Mouse (Mus musculus): Measurements from ENCODE around the gene Stx18. TPM values are rescaled to one million over a fixed set of nuclear protein-coding genes. Genes with fewer than 3 reads are reported as not detected.

Stx18 gene
- total and polyA plus RNA-seq, 3 experiments: 26.3 to 35.8 (median 29.4) TPM

GRCm38 (mm10) chr5:38168497-38168896 is 130.0 kb downstream of the Stx18 start:
- in situ Hi-C loops (cut with MboI; ENCODE audit: low pct_ligation_motif_present, low pct_unique_long_range_greater_than_20kb, low sequenced_read_pairs) (no loop called here), dilution Hi-C loops (cut with MboI; ENCODE audit: extremely low pct_ligation_motif_present, extremely low pct_unique_long_range_greater_than_20kb, low sequenced_read_pairs) (no loop called here)
- Histone ChIP-seq H3K27me3 (replicated peaks) (peaks cover 93% of the 10 kb centered on the region), H3K36me3 (replicated peaks in 1 of 2; ENCODE audit: control insufficient read depth in 1 of 2, insufficient read depth in 1 of 2, low read length in 1 of 2) (no peaks in the 10 kb centered on the region), H3K4me1 (ENCODE audit: control insufficient read depth in 1 of 2, insufficient read depth in 2 of 2) (no peaks in the 10 kb centered on the region), H3K4me2 (ENCODE audit: insufficient read depth, low read depth, poor library complexity, severe bottlenecking) (no peak overlapping the region), H3K9ac (ENCODE audit: insufficient read depth, low read depth) (no peak overlapping the region), H3K9me3 (replicated peaks; ENCODE audit: low read length) (peaks cover 6% of the 10 kb centered on the region), H3K27ac (ENCODE audit: insufficient read depth, low read depth) (no peak overlapping the region), H3K79me2 (replicated peaks; ENCODE audit: control insufficient read depth, extremely low read depth, insufficient read depth, poor library complexity, severe bottlenecking) (no peaks in the 10 kb centered on the region), H3K4me3 (replicated peaks in 1 of 3; ENCODE audit: low read depth in 2 of 3, low read length in 2 of 3, poor library complexity in 1 of 3) (no peak overlapping the region)
- no peak for DNase-seq (ENCODE audit: extremely low read depth)
- TF ChIP-seq NELFE (IDR thresholded peaks at IDR 0.05; ENCODE audit: low read depth, low read length): no peak
- TF ChIP-seq UBTF (IDR thresholded peaks at IDR 0.05; ENCODE audit: low read depth, low read length): no peak
- TF ChIP-seq NRF1 (IDR thresholded peaks at IDR 0.05; ENCODE audit: low read depth, low read length): no peak
- TF ChIP-seq MAZ (IDR thresholded peaks at IDR 0.05; ENCODE audit: low read depth, low read length): no peak
- TF ChIP-seq ETS1 (conservative IDR thresholded peaks at IDR 0.05; ENCODE audit: low read depth, low read length): no peak
- no peak for TF ChIP-seq MAX (IDR thresholded peaks at IDR 0.05; ENCODE audit: low read length)
- TF ChIP-seq MEF2A (IDR thresholded peaks at IDR 0.05; ENCODE audit: borderline replicate concordance, low read depth, low read length): no peak
- TF ChIP-seq USF1 (IDR thresholded peaks at IDR 0.05; ENCODE audit: low read depth, low read length): no peak
- no peak for TF ChIP-seq IRF4 (IDR thresholded peaks at IDR 0.05; ENCODE audit: low read depth, low read length)
- no peak for TF ChIP-seq PAX5 (IDR thresholded peaks at IDR 0.05; ENCODE audit: low read length)
- no peak for TF ChIP-seq MAFK (IDR thresholded peaks at IDR 0.05; ENCODE audit: insufficient replicate concordance, low read length)
- no peak for TF ChIP-seq ZNF384 (IDR thresholded peaks at IDR 0.05; ENCODE audit: low read depth, low read length)
- no peak for TF ChIP-seq ZMIZ1 (IDR thresholded peaks at IDR 0.05; ENCODE audit: low read depth, low read length)
- no peak for TF ChIP-seq POLR2A (IDR thresholded peaks at IDR 0.05; ENCODE audit: low read depth, low read length)

GRCm38 (mm10) chr5:38173766-38174165 is 135.2 kb downstream of the Stx18 start:
- peaks cover 81% of the 10 kb centered on the region for H3K27me3 ChIP-seq (replicated peaks)
- dilution Hi-C loops (cut with MboI; ENCODE audit: extremely low pct_ligation_motif_present, extremely low pct_unique_long_range_greater_than_20kb, low sequenced_read_pairs): no loop called here
- in situ Hi-C loops (cut with MboI; ENCODE audit: low pct_ligation_motif_present, low pct_unique_long_range_greater_than_20kb, low sequenced_read_pairs): no loop called here
- H3K27ac ChIP-seq (ENCODE audit: insufficient read depth, low read depth): no peak overlapping the region
- DNase-seq (ENCODE audit: extremely low read depth): no peak
- H3K9me3 ChIP-seq (replicated peaks; ENCODE audit: low read length): peaks cover 10% of the 10 kb centered on the region
- H3K4me1 ChIP-seq (ENCODE audit: control insufficient read depth in 1 of 2, insufficient read depth in 2 of 2): no peaks in the 10 kb centered on the region
- H3K36me3 ChIP-seq (replicated peaks in 1 of 2; ENCODE audit: control insufficient read depth in 1 of 2, insufficient read depth in 1 of 2, low read length in 1 of 2): no peaks in the 10 kb centered on the region
- H3K9ac ChIP-seq (ENCODE audit: insufficient read depth, low read depth): no peak overlapping the region
- no peak overlapping the region for H3K4me3 ChIP-seq (replicated peaks in 1 of 3; ENCODE audit: low read depth in 2 of 3, low read length in 2 of 3, poor library complexity in 1 of 3)
- H3K79me2 ChIP-seq (replicated peaks; ENCODE audit: control insufficient read depth, extremely low read depth, insufficient read depth, poor library complexity, severe bottlenecking): no peaks in the 10 kb centered on the region
- TF ChIP-seq CHD2 (IDR thresholded peaks at IDR 0.05; ENCODE audit: low read length): no peak
- TF ChIP-seq JUND (conservative IDR thresholded peaks at IDR 0.05; ENCODE audit: low read depth, low read length): no peak
- no peak for TF ChIP-seq TBP (conservative IDR thresholded peaks at IDR 0.05; ENCODE audit: low read depth, low read length)
- no peak for TF ChIP-seq SMC3 (IDR thresholded peaks at IDR 0.05; ENCODE audit: low read depth, low read length)
- TF ChIP-seq USF1 (IDR thresholded peaks at IDR 0.05; ENCODE audit: low read depth, low read length): no peak
- TF ChIP-seq MYC (IDR thresholded peaks at IDR 0.05; ENCODE audit: low read depth, low read length): no peak
- H3K4me2 ChIP-seq (ENCODE audit: insufficient read depth, low read depth, poor library complexity, severe bottlenecking): no peak overlapping the region

Data from CH12.LX (cell line).